Mouse (Mus musculus) testis, adult 2 months (tissue): ENCODE results near the gene Ksr1.

Source experiments
- CTCF ChIP-seq: fragments of 200-500 bp; IDR thresholded peaks from 2 replicates; pipeline ENCODE4 v1.5.1; 2012; ENCODE audit warnings: low read depth, mild to moderate bottlenecking, inconsistent platforms, low read length, moderate library complexity; ENCODE audit not compliant: control insufficient read depth, insufficient read depth, insufficient replicate concordance
- POLR2A ChIP-seq: fragments of 200-500 bp; IDR thresholded peaks from 2 replicates; pipeline ENCODE4 v1.6.1; 2012; ENCODE audit warnings: low read depth, mild to moderate bottlenecking, inconsistent platforms, low read length, moderate library complexity; ENCODE audit not compliant: control insufficient read depth

DNA sequence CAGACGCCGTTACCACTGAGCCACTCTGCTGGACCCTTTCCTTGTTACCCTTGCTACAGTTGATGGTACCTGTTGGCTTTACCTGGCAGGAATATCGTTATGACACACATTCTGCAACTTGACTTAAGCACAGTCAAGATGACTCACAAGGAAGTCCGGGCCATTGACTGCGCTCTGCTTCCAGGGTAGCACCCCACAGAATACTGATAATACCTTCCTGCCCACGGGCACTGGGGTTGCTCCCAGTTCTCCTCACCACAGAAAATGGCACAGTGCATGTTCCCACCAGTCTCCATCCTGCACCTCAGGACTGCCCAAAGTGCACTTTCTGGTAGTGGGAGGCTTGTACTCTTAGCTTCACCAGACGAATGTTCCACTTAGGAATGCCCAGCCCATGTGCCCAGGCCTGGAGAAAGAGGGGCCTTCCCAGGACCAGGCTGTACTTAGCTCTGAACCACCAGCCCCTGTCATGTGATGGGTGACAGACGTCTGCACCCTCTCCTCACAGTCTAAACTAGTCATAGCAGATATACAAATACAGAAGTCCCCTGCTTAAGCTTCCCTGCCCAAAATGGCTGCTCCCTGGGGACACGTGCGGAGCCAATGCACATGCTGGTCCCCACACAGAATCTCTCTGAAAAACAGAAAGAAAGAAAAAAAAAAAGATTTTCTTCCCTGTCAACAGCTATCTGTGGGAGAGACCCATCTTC, 52.1 kb downstream of the Ksr1 start:
- no peak for TF ChIP-seq CTCF
- no peak for TF ChIP-seq POLR2A
